Mouse (Mus musculus) heart, postnatal 36 days (tissue): ENCODE results near the gene Atp5b. TPM values are rescaled to one million over a fixed set of nuclear protein-coding genes. Genes with fewer than 3 reads are reported as not detected.

ENCODE experiments used
- microRNA-seq, 2 experiments: library from miRNA; unstranded; fragments of <30 nt; microRNA quantifications; one replicate each; pipeline ENCODE4 v1.2.0; 2021; ENCODE audit warnings: borderline number of aligned reads in 2 of 2
- total RNA-seq, 2 experiments: library from RNA; stranded (reverse); gene quantifications; 2 replicates each; pipeline ENCODE4 v1.2.3; 2021

Gene Atp5b
- total RNA-seq, 2 experiments from 2014 or later: 9,026 to 9,193 TPM

Small RNA genes within 50 kb of the gene (microRNA-seq; reads per million reads assigned to microRNA genes)
- gene Mir677: 34.3 to 44.1 reads per million in 2 experiments

Other genes with a start within 250 kb of the Atp5b start
- gene Rdh19, start 233.3 kb upstream of the Atp5b start, total RNA-seq: not detected
- not detected for gene Rdh16f2, start 216.8 kb upstream of the Atp5b start, total RNA-seq
- gene Rdh7, start 194.5 kb upstream of the Atp5b start, total RNA-seq: not detected
- not detected for gene Sdr9c7, start 184.8 kb upstream of the Atp5b start, total RNA-seq
- gene Hsd17b6, start 75.7 kb upstream of the Atp5b start, total RNA-seq: not detected
- gene Prim1, start 68.1 kb upstream of the Atp5b start, total RNA-seq: 1 to 10 TPM; 1.6 to 2.7 TPM
- gene Naca, start 47.7 kb upstream of the Atp5b start, total RNA-seq: 100 to 1,000 TPM; 542 to 584 TPM
- 10 to 100 TPM; 80.7 to 90.5 TPM for gene Ptges3, start 24.3 kb upstream of the Atp5b start, total RNA-seq
- gene Baz2a, start 8.3 kb downstream of the Atp5b start, total RNA-seq: 10 to 100 TPM; 23.8 TPM
- 10 to 100 TPM; 89.2 to 95.3 TPM for gene Rbms2, start 97.0 kb downstream of the Atp5b start, total RNA-seq
- gene Gls2, start 111.2 kb downstream of the Atp5b start, total RNA-seq: under 1 TPM; 0.58 to 0.92 TPM
- gene Spryd4, start 128.5 kb downstream of the Atp5b start, total RNA-seq: 10 to 100 TPM; 35.7 to 41.4 TPM
- not detected for gene Mip, start 142.6 kb downstream of the Atp5b start, total RNA-seq
- 10 to 100 TPM in 1 of 2 experiments, 1 to 10 TPM in 1; 8.9 to 12.2 TPM for gene Timeless, start 148.8 kb downstream of the Atp5b start, total RNA-seq
- gene Apon, start 170.8 kb downstream of the Atp5b start, total RNA-seq: under 1 TPM in 1 of 2 experiments, not detected in 1; 0.19 TPM
- gene Apof, start 185.4 kb downstream of the Atp5b start, total RNA-seq: not detected
- 10 to 100 TPM in 1 of 2 experiments, 1 to 10 TPM in 1; 8.4 to 15.4 TPM for gene Stat2, start 187.3 kb downstream of the Atp5b start, total RNA-seq
- gene Il23a, start 215.5 kb downstream of the Atp5b start, total RNA-seq: not detected
- 1 to 10 TPM; 7.5 to 7.6 TPM for gene Pan2, start 220.1 kb downstream of the Atp5b start, total RNA-seq
- gene Cnpy2, start 239.2 kb downstream of the Atp5b start, total RNA-seq: 10 to 100 TPM; 65.4 to 67.3 TPM